Mouse (Mus musculus): Measurements from ENCODE around the gene Cpne9.

DNA sequence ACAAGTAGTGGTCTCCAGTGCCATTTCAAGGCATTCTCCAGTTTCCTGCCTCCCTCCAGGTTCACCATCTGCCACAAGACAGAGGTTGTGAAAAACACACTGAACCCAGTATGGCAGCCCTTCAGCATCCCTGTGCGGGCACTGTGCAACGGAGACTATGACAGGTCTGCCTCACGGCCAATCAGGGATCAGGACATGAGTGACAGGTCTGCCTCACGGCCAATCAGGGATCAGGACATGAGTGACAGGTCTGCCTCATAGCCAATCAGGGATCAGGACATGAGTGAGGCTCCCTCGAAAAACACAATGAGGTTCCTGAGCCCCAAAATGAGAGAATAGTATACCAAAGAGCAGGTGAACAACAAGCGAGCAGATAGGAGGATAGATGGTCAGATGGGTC is 8.2 kb downstream of the Cpne9 start:
- TF ChIP-seq CTCF (conservative IDR thresholded peaks at IDR 0.05; ENCODE audit: low read length): no peak
- no peak for TF ChIP-seq POU5F1 (IDR thresholded peaks at IDR 0.05; ENCODE audit: borderline replicate concordance, low read length)

Data from E14TG2a.4 (cell line).